ENCODE assay signal across 8 mouse cellular contexts in the genomic region with DNA sequence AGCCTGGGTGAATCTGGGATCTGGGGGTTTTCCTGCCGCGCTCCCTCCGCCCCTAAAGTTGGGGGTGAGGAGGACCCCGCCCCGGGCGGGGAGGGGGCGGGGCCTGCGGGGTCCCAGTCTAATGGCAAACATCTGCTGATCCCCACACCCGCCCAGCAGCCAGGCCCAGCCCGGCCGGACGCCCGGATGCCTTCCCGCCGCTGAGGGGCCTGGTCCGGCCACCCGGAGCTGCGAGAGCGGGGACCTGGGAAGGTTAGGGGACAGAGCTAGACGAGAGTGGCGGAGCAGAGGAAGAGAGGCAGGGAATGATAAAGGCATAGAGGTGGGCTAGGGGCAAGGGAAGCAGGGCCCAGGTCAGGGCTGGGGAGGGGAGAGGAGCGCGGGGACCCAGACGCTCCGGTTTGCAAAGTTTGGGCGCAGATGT. TPM values are rescaled to one million over a fixed set of nuclear protein-coding genes. Genes with fewer than 3 reads are reported as not detected.
A peak's percentile ranks its signal among the peaks of the same experiment; 100 is the strongest.
DNase-seq lines count a peak whose midpoint lies in the region; ATAC-seq and TF ChIP-seq lines count a peak whose summit lies in the region.

No protein-coding gene starts in this region.

- WGBS in heart, postnatal 0 days: under 1% methylated on average over 21 of the region's 26 CpGs
- WGBS in stomach, embryonic 14.5 days: under 1% methylated on average over 24 of the region's 26 CpGs

- TF ChIP-seq EP300 in heart, postnatal 0 days (IDR thresholded peaks at IDR 0.05; ENCODE audit: low read depth): no peak

- no peaks in the 10 kb centered on the region for H3K27me3 ChIP-seq in heart, postnatal 0 days (ENCODE audit: control insufficient read depth, insufficient read depth, low read length)
- no peaks in the 10 kb centered on the region for H3K27me3 ChIP-seq in stomach, embryonic 14.5 days (ENCODE audit: control insufficient read depth, insufficient read depth, low read length)

- peak overlapping the region; percentile 82 for H3K4me3 ChIP-seq in embryonic fibroblast, embryonic 13.5 days (ENCODE audit: insufficient read depth, low read length)
- peak overlapping the region; percentile 87 for H3K4me3 ChIP-seq in heart, postnatal 0 days (ENCODE audit: low read depth, low read length)
- H3K4me3 ChIP-seq in stomach, embryonic 14.5 days (ENCODE audit: low read depth, low read length): peak overlapping the region; percentile 58

- no peak for TF ChIP-seq CTCF in embryonic fibroblast, embryonic 13.5 days (IDR thresholded peaks at IDR 0.05; ENCODE audit: borderline replicate concordance, insufficient read depth, low read length)
- no peak for TF ChIP-seq CTCF in heart, postnatal 0 days (IDR thresholded peaks at IDR 0.05; ENCODE audit: low read depth)

- H3K9ac ChIP-seq in heart, postnatal 0 days (replicated peaks; ENCODE audit: low read depth, low read length): peak overlapping the region; percentile 93
- H3K9ac ChIP-seq in stomach, embryonic 14.5 days (replicated peaks; ENCODE audit: low read depth, low read length): peak overlapping the region; percentile 68

- peak; percentile 64 for ATAC-seq in heart, postnatal 0 days (ENCODE audit: insufficient read depth, low read depth)
- ATAC-seq in megakaryocyte progenitor cell, adult 5-6 weeks (replicated peaks; ENCODE audit: poor library complexity): peak; percentile 15; the same call in 1 of the 2 replicates
- ATAC-seq in stomach, embryonic 14.5 days (ENCODE audit: insufficient number of reproducible peaks, insufficient read depth, low FRiP score, low read depth): peak; percentile 59

- DNase-seq in 3T3-L1 (ENCODE audit: low read depth, low spot score) (peak; percentile 61), WW6 (ENCODE audit: low read depth, low spot score) (peak; percentile 42)
- DNase-seq in heart, postnatal 0 days (ENCODE audit: low spot score): peak; percentile 56
- peak; percentile 51 to 79 for DNase-seq in kidney, postnatal 36 days
- no peak for DNase-seq in frontal cortex, postnatal 14 days (ENCODE audit: low spot score in 2 of 2)

- H3K4me1 ChIP-seq in embryonic fibroblast, embryonic 13.5 days (ENCODE audit: control insufficient read depth, insufficient read depth, low read length): 0 out of 2 replicates have a peak, but pooled peaks cover 7% of the 10 kb centered on the region
- H3K4me1 ChIP-seq in heart, postnatal 0 days (ENCODE audit: control insufficient read depth, insufficient read depth): peaks cover 21% of the 10 kb centered on the region
- peaks cover 28% of the 10 kb centered on the region for H3K4me1 ChIP-seq in stomach, embryonic 14.5 days (ENCODE audit: control insufficient read depth, insufficient read depth, low read length)

- peak; percentile 68; the same call in 1 of the 2 replicates for TF ChIP-seq POLR2A in embryonic fibroblast, embryonic 13.5 days (IDR thresholded peaks at IDR 0.05; ENCODE audit: low read depth, low read length)

- H3K9me3 ChIP-seq in heart, postnatal 0 days (replicated peaks; ENCODE audit: control insufficient read depth, low read length): no peaks in the 10 kb centered on the region
- no peaks in the 10 kb centered on the region for H3K9me3 ChIP-seq in stomach, embryonic 14.5 days (ENCODE audit: control insufficient read depth, low read depth, low read length)

- H3K27ac ChIP-seq in embryonic fibroblast, embryonic 13.5 days (ENCODE audit: insufficient read depth, low read length): peak overlapping the region; percentile 90
- H3K27ac ChIP-seq in heart, postnatal 0 days (ENCODE audit: low read depth): peak overlapping the region; percentile 94
- peak overlapping the region; percentile 91 for H3K27ac ChIP-seq in stomach, embryonic 14.5 days (ENCODE audit: low read length)

- H3K4me2 ChIP-seq in heart, postnatal 0 days (ENCODE audit: low read depth, low read length): peak overlapping the region; percentile 66
- H3K4me2 ChIP-seq in stomach, embryonic 14.5 days (replicated peaks; ENCODE audit: low read depth, low read length): peak overlapping the region; percentile 57

- H3K36me3 ChIP-seq in heart, postnatal 0 days (replicated peaks; ENCODE audit: control insufficient read depth, insufficient read depth, low read length): peaks cover 27% of the 10 kb centered on the region
- peaks cover 41% of the 10 kb centered on the region for H3K36me3 ChIP-seq in stomach, embryonic 14.5 days (ENCODE audit: control insufficient read depth, insufficient read depth, low read length)

RNA-seq across cellular contexts. Expression of gene Kank2, which starts 0.6 kb away (rescaled TPM):
- 59.7 and 75.7 TPM in 2 replicates for polyA plus RNA-seq in embryonic fibroblast, embryonic 13.5 days (2011; ENCODE audit: insufficient read length, low read depth, missing spikeins)
- total RNA-seq in heart, postnatal 0 days (2014; rRNA removed; ENCODE audit: low replicate concordance): 78.5 and 92.4 TPM in 2 replicates
- polyA plus RNA-seq in heart, postnatal 0 days (2015; fragmentation: Nextera tagmentation; extraction: Ambion mirVana): 10.3 and 10.9 TPM in 2 replicates
- 0.72 and 1.2 TPM in 2 replicates for total RNA-seq in megakaryocyte progenitor cell, adult 5-6 weeks (2015)
- 0.71 and 1.2 TPM in 2 replicates for total RNA-seq in megakaryocyte progenitor cell, adult 5-6 weeks (2017)
- polyA plus RNA-seq in stomach, embryonic 14.5 days (2014; fragmentation: Nextera tagmentation; extraction: Ambion mirVana): 10.3 and 10.4 TPM in 2 replicates

RNA-seq across cellular contexts. Expression of gene Angptl8, which starts 37.4 kb away (rescaled TPM):
- polyA plus RNA-seq in embryonic fibroblast, embryonic 13.5 days (2011; ENCODE audit: insufficient read length, low read depth, missing spikeins): not detected in 2 replicates
- total RNA-seq in heart, postnatal 0 days (2014; rRNA removed; ENCODE audit: low replicate concordance): not detected in 2 replicates
- polyA plus RNA-seq in heart, postnatal 0 days (2015; fragmentation: Nextera tagmentation; extraction: Ambion mirVana): 0.55 and 0.69 TPM in 2 replicates
- 0.22 and 1.8 TPM in 2 replicates for total RNA-seq in megakaryocyte progenitor cell, adult 5-6 weeks (2015)
- 4.0 and 4.7 TPM in 2 replicates for total RNA-seq in megakaryocyte progenitor cell, adult 5-6 weeks (2017)
- polyA plus RNA-seq in stomach, embryonic 14.5 days (2014; fragmentation: Nextera tagmentation; extraction: Ambion mirVana): 2.8 and 2.9 TPM in 2 replicates

RNA-seq across cellular contexts. Expression of gene Spc24, which starts 37.8 kb away (rescaled TPM):
- 14.2 and 21.2 TPM in 2 replicates for polyA plus RNA-seq in embryonic fibroblast, embryonic 13.5 days (2011; ENCODE audit: insufficient read length, low read depth, missing spikeins)
- 22.3 and 76.0 TPM in 2 replicates for total RNA-seq in heart, postnatal 0 days (2014; rRNA removed; ENCODE audit: low replicate concordance)
- 35.2 and 40.3 TPM in 2 replicates for polyA plus RNA-seq in heart, postnatal 0 days (2015; fragmentation: Nextera tagmentation; extraction: Ambion mirVana)
- total RNA-seq in megakaryocyte progenitor cell, adult 5-6 weeks (2015): 43.2 and 50.1 TPM in 2 replicates
- 128 and 151 TPM in 2 replicates for total RNA-seq in megakaryocyte progenitor cell, adult 5-6 weeks (2017)
- polyA plus RNA-seq in stomach, embryonic 14.5 days (2014; fragmentation: Nextera tagmentation; extraction: Ambion mirVana): 111 and 120 TPM in 2 replicates

RNA-seq across cellular contexts. Expression of gene Dock6, which starts 54.5 kb away (rescaled TPM):
- polyA plus RNA-seq in embryonic fibroblast, embryonic 13.5 days (2011; ENCODE audit: insufficient read length, low read depth, missing spikeins): 15.9 and 18.6 TPM in 2 replicates
- total RNA-seq in heart, postnatal 0 days (2014; rRNA removed; ENCODE audit: low replicate concordance): 38.5 and 65.3 TPM in 2 replicates
- polyA plus RNA-seq in heart, postnatal 0 days (2015; fragmentation: Nextera tagmentation; extraction: Ambion mirVana): 19.1 and 22.7 TPM in 2 replicates
- 0.64 and 1.6 TPM in 2 replicates for total RNA-seq in megakaryocyte progenitor cell, adult 5-6 weeks (2015)
- total RNA-seq in megakaryocyte progenitor cell, adult 5-6 weeks (2017): 0.67 and 2.3 TPM in 2 replicates
- polyA plus RNA-seq in stomach, embryonic 14.5 days (2014; fragmentation: Nextera tagmentation; extraction: Ambion mirVana): 39.8 and 45.1 TPM in 2 replicates

Comparison
In these comparisons a context has a peak if more than half of its experiments do, and no peak if none do; other contexts are left out.
1. DNase-seq: peak in 3T3-L1 (single experiment), WW6 (single experiment), heart, postnatal 0 days (single experiment) and kidney, postnatal 36 days (2 of 2); none in frontal cortex, postnatal 14 days (0 of 2).
2. Peak in every context shown above with its lines, with median percentiles within 50 percentile points of each other: H3K27ac ChIP-seq, H3K4me3 ChIP-seq and ATAC-seq.